Mouse (Mus musculus): Measurements from ENCODE around the gene Lrr1. TPM values are rescaled to one million over a fixed set of nuclear protein-coding genes. Genes with fewer than 3 reads are reported as not detected.
A peak's percentile ranks its signal among the peaks of the same experiment; 100 is the strongest.

Gene Lrr1
- polyA plus RNA-seq, 1 experiment, result 6.5 TPM

- Histone ChIP-seq H3K4me3 (ENCODE audit: control insufficient read depth, insufficient read depth, low read length) (no peak overlapping the region), H3K4me1 (replicated peaks; ENCODE audit: control insufficient read depth, insufficient read depth, low read length) (no peaks in the 10 kb centered on the region), H3K36me3 (ENCODE audit: control insufficient read depth, insufficient read depth, low read length) (no peaks in the 10 kb centered on the region), H3K27ac (ENCODE audit: control insufficient read depth, insufficient read depth, low read length) (no peak overlapping the region), H3K27me3 (ENCODE audit: control insufficient read depth, insufficient read depth, low read length) (no peaks in the 10 kb centered on the region)
- 93% methylated on average over 6 of the region's 6 CpGs for WGBS
- TF ChIP-seq CTCF (IDR thresholded peaks at IDR 0.05; ENCODE audit: borderline replicate concordance, control insufficient read depth, extremely low read depth, insufficient read depth, low read length, poor library complexity), result no peak
- TF ChIP-seq POLR2A (IDR thresholded peaks at IDR 0.05; ENCODE audit: control insufficient read depth, extremely low read depth, insufficient read depth, low read length, poor library complexity), result no peak
- no peak for DNase-seq
Measured at GRCm38 (mm10) chr12:69143460-69143859, 25.2 kb upstream of the Lrr1 start.

GRCm38 (mm10) chr12:69147166-69147735, 21.4 kb upstream of the Lrr1 start:
- no peak for DNase-seq
- no peak for TF ChIP-seq CTCF (IDR thresholded peaks at IDR 0.05; ENCODE audit: borderline replicate concordance, control insufficient read depth, extremely low read depth, insufficient read depth, low read length, poor library complexity)
- Histone ChIP-seq H3K27me3 (ENCODE audit: control insufficient read depth, insufficient read depth, low read length) (no peaks in the 10 kb centered on the region), H3K4me3 (ENCODE audit: control insufficient read depth, insufficient read depth, low read length) (no peak overlapping the region), H3K27ac (ENCODE audit: control insufficient read depth, insufficient read depth, low read length) (no peak overlapping the region), H3K36me3 (ENCODE audit: control insufficient read depth, insufficient read depth, low read length) (no peaks in the 10 kb centered on the region), H3K4me1 (replicated peaks; ENCODE audit: control insufficient read depth, insufficient read depth, low read length) (no peaks in the 10 kb centered on the region)
- WGBS, result 97% methylated on average over 5 of the region's 5 CpGs

- 93% methylated on average over 13 of the region's 13 CpGs for WGBS
- no peaks in the 10 kb centered on the region for H3K27me3 ChIP-seq (ENCODE audit: control insufficient read depth, insufficient read depth, low read length)
- H3K4me1 ChIP-seq (replicated peaks; ENCODE audit: control insufficient read depth, insufficient read depth, low read length), result no peaks in the 10 kb centered on the region
- H3K4me3 ChIP-seq (ENCODE audit: control insufficient read depth, insufficient read depth, low read length), result no peak overlapping the region
- no peaks in the 10 kb centered on the region for H3K36me3 ChIP-seq (ENCODE audit: control insufficient read depth, insufficient read depth, low read length)
- TF ChIP-seq CTCF (IDR thresholded peaks at IDR 0.05; ENCODE audit: borderline replicate concordance, control insufficient read depth, extremely low read depth, insufficient read depth, low read length, poor library complexity), result no peak
- TF ChIP-seq POLR2A (IDR thresholded peaks at IDR 0.05; ENCODE audit: control insufficient read depth, extremely low read depth, insufficient read depth, low read length, poor library complexity), result no peak
- no peak for DNase-seq
- H3K27ac ChIP-seq (ENCODE audit: control insufficient read depth, insufficient read depth, low read length), result no peak overlapping the region
Measured at GRCm38 (mm10) chr12:69150049-69150448, 18.6 kb upstream of the Lrr1 start.

- no peak for DNase-seq
- 88% methylated on average over 2 of the region's 2 CpGs for WGBS
- H3K36me3 ChIP-seq (ENCODE audit: control insufficient read depth, insufficient read depth, low read length), result peaks cover 15% of the 10 kb centered on the region
- TF ChIP-seq CTCF (IDR thresholded peaks at IDR 0.05; ENCODE audit: borderline replicate concordance, control insufficient read depth, extremely low read depth, insufficient read depth, low read length, poor library complexity) (no peak), POLR2A (IDR thresholded peaks at IDR 0.05; ENCODE audit: control insufficient read depth, extremely low read depth, insufficient read depth, low read length, poor library complexity) (no peak)
- no peak overlapping the region for H3K27ac ChIP-seq (ENCODE audit: control insufficient read depth, insufficient read depth, low read length)
- H3K4me1 ChIP-seq (replicated peaks; ENCODE audit: control insufficient read depth, insufficient read depth, low read length), result peaks cover 2% of the 10 kb centered on the region; the same call in 1 of the 2 replicates
- no peak overlapping the region for H3K4me3 ChIP-seq (ENCODE audit: control insufficient read depth, insufficient read depth, low read length)
- no peaks in the 10 kb centered on the region for H3K27me3 ChIP-seq (ENCODE audit: control insufficient read depth, insufficient read depth, low read length)
Measured at GRCm38 (mm10) chr12:69155923-69156322, 12.7 kb upstream of the Lrr1 start.

- no peaks in the 10 kb centered on the region for H3K27me3 ChIP-seq (ENCODE audit: control insufficient read depth, insufficient read depth, low read length)
- no peak overlapping the region for H3K27ac ChIP-seq (ENCODE audit: control insufficient read depth, insufficient read depth, low read length)
Measured at GRCm38 (mm10) chr12:69156436-69156835, 12.2 kb upstream of the Lrr1 start.

GRCm38 (mm10) chr12:69157107-69157506, 11.5 kb upstream of the Lrr1 start:
- H3K4me1 ChIP-seq (replicated peaks; ENCODE audit: control insufficient read depth, insufficient read depth, low read length), result peaks cover 2% of the 10 kb centered on the region; the same call in 1 of the 2 replicates
- H3K36me3 ChIP-seq (ENCODE audit: control insufficient read depth, insufficient read depth, low read length), result peaks cover 15% of the 10 kb centered on the region
- H3K4me3 ChIP-seq (ENCODE audit: control insufficient read depth, insufficient read depth, low read length), result no peak overlapping the region
- H3K27ac ChIP-seq (ENCODE audit: control insufficient read depth, insufficient read depth, low read length), result no peak overlapping the region
- DNase-seq, result no peak
- TF ChIP-seq CTCF (IDR thresholded peaks at IDR 0.05; ENCODE audit: borderline replicate concordance, control insufficient read depth, extremely low read depth, insufficient read depth, low read length, poor library complexity) (no peak), POLR2A (IDR thresholded peaks at IDR 0.05; ENCODE audit: control insufficient read depth, extremely low read depth, insufficient read depth, low read length, poor library complexity) (no peak)
- WGBS, result 99% methylated on average over 2 of the region's 2 CpGs
- no peaks in the 10 kb centered on the region for H3K27me3 ChIP-seq (ENCODE audit: control insufficient read depth, insufficient read depth, low read length)

More at GRCm38 (mm10) chr12:69156436-69156835, 12.2 kb upstream of the Lrr1 start:
- peaks cover 15% of the 10 kb centered on the region for H3K36me3 ChIP-seq (ENCODE audit: control insufficient read depth, insufficient read depth, low read length)
- TF ChIP-seq POLR2A (IDR thresholded peaks at IDR 0.05; ENCODE audit: control insufficient read depth, extremely low read depth, insufficient read depth, low read length, poor library complexity), result no peak
- TF ChIP-seq CTCF (IDR thresholded peaks at IDR 0.05; ENCODE audit: borderline replicate concordance, control insufficient read depth, extremely low read depth, insufficient read depth, low read length, poor library complexity), result no peak
- WGBS, result 96% methylated on average over 4 of the region's 4 CpGs
- H3K4me1 ChIP-seq (replicated peaks; ENCODE audit: control insufficient read depth, insufficient read depth, low read length), result peaks cover 2% of the 10 kb centered on the region; the same call in 1 of the 2 replicates
- DNase-seq, result no peak
- H3K4me3 ChIP-seq (ENCODE audit: control insufficient read depth, insufficient read depth, low read length), result no peak overlapping the region

GRCm38 (mm10) chr12:69158366-69158764, 10.2 kb upstream of the Lrr1 start:
- peak overlapping the region; percentile 69 for H3K27ac ChIP-seq (ENCODE audit: control insufficient read depth, insufficient read depth, low read length)
- peak overlapping the region; percentile 93 for H3K4me3 ChIP-seq (ENCODE audit: control insufficient read depth, insufficient read depth, low read length)
- TF ChIP-seq POLR2A (IDR thresholded peaks at IDR 0.05; ENCODE audit: control insufficient read depth, extremely low read depth, insufficient read depth, low read length, poor library complexity) (no peak), CTCF (IDR thresholded peaks at IDR 0.05; ENCODE audit: borderline replicate concordance, control insufficient read depth, extremely low read depth, insufficient read depth, low read length, poor library complexity) (peak; percentile 10; the same call in 1 of the 2 replicates)
- WGBS, result under 1% methylated on average over 19 of the region's 19 CpGs
- peaks cover 2% of the 10 kb centered on the region; the same call in 1 of the 2 replicates for H3K4me1 ChIP-seq (replicated peaks; ENCODE audit: control insufficient read depth, insufficient read depth, low read length)
- peaks cover 15% of the 10 kb centered on the region for H3K36me3 ChIP-seq (ENCODE audit: control insufficient read depth, insufficient read depth, low read length)
- DNase-seq, result no peak
- H3K27me3 ChIP-seq (ENCODE audit: control insufficient read depth, insufficient read depth, low read length), result no peaks in the 10 kb centered on the region

Measured in thymus, adult 2 months (tissue).